Mouse (Mus musculus) forebrain, postnatal 0 days (tissue): ENCODE results near the gene Tcp11l2. TPM values are rescaled to one million over a fixed set of nuclear protein-coding genes. Genes with fewer than 3 reads are reported as not detected.

Experiments
- ATAC-seq: fragments of 200-750 bp; cut with Nextera tagmentation; 2 replicates; pipeline ENCODE4 v1.8.0; 2017; ENCODE audit warnings: mild to moderate bottlenecking, moderate library complexity
- DNase-seq: peaks from one replicate; pipeline ENCODE4 v3.0.0-alpha.2; 2015
- H3K27ac ChIP-seq: fragments of 300-500 bp; sonication (generic); 2 replicates; pipeline ENCODE4 v1.5.1; 2014; ENCODE audit warnings: low read depth, mild to moderate bottlenecking, antibody characterized with exemption, low read length, moderate library complexity, mixed read lengths
- H3K27me3 ChIP-seq: fragments of 300-500 bp; sonication (generic); 2 replicates; pipeline ENCODE4 v1.6.1; 2014; ENCODE audit warnings: mild to moderate bottlenecking, low read length, mixed read lengths; ENCODE audit not compliant: insufficient read depth
- H3K36me3 ChIP-seq: fragments of 300-500 bp; sonication (generic); 2 replicates; pipeline ENCODE4 v1.6.1; 2014; ENCODE audit warnings: mild to moderate bottlenecking, moderate library complexity; ENCODE audit not compliant: insufficient read depth
- H3K4me1 ChIP-seq: fragments of 300-500 bp; sonication (generic); 2 replicates; pipeline ENCODE4 v1.6.1; 2014; ENCODE audit warnings: antibody characterized with exemption; ENCODE audit not compliant: insufficient read depth
- H3K4me2 ChIP-seq: fragments of 300-500 bp; sonication (generic); 2 replicates; pipeline ENCODE4 v1.6.1; 2014; ENCODE audit warnings: low read depth, mild to moderate bottlenecking, moderate library complexity
- H3K4me3 ChIP-seq: fragments of 300-500 bp; sonication (generic); 2 replicates; pipeline ENCODE4 v1.5.1; 2014; ENCODE audit warnings: low read depth, low read length, mixed read lengths
- H3K9ac ChIP-seq: fragments of 300-500 bp; sonication (generic); 2 replicates; pipeline ENCODE4 v1.6.1; 2014; ENCODE audit warnings: mild to moderate bottlenecking
- H3K9me3 ChIP-seq: fragments of 300-500 bp; sonication (generic); 2 replicates; pipeline ENCODE4 v1.6.1; 2016; ENCODE audit warnings: low read length
- CTCF ChIP-seq: sonication (generic); IDR thresholded peaks from 2 replicates; pipeline ENCODE4 v1.5.1; 2016; ENCODE audit warnings: antibody characterized with exemption, control low read depth, low read depth
- WGBS: fragments of 180-500 bp; shearing (Covaris S2); extraction: QIAGEN DNeasy Blood & Tissue Kit; methylation state at CpG from one replicate; pipeline ENCODE4 v1.1.7; 2014; 5-methylcytosine and 5-hydroxymethylcytosine counted together
- polyA plus RNA-seq: library from polyadenylated mRNA; unstranded; fragments of >200 nt; fragmentation: Nextera tagmentation; extraction: Ambion mirVana; gene quantifications from 2 replicates; pipeline ENCODE4 v1.2.1, GENCODE M21; 2015
- total RNA-seq: library from RNA; depleted of rRNA; stranded (reverse); fragments of >200 nt; gene quantifications from 2 replicates; pipeline ENCODE4 v1.2.3, GENCODE M21; 2014

The Tcp11l2 gene
- total and polyA plus RNA-seq, 2 experiments from 2014 or later, result 14.3 to 24.9 TPM

DNA sequence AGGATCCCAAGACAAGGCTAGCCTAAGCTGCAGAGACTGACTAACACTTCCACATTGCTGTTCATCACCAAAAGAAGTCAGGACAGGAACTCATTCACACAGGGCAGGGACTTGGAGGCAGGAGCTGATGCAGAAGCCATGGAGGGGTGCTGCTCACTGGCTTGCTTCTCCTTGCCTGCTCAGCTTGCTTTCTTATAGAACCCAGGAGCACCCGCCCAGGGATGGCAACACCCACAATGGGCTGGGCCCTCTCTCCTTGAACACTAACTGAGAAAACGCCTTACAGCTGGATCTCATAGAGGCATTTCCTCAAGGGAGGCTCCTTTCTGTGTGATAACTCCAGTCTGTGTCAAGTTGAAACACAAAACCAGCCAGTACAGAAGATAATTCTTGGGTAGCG is 38.6 kb downstream of the Tcp11l2 start:
- no peak for DNase-seq
- Histone ChIP-seq H3K27ac (no peak overlapping the region), H3K4me1 (no peaks in the 10 kb centered on the region), H3K9ac (no peak overlapping the region), H3K36me3 (peaks cover 2% of the 10 kb centered on the region), H3K4me2 (no peak overlapping the region), H3K4me3 (no peak overlapping the region), H3K9me3 (no peaks in the 10 kb centered on the region), H3K27me3 (no peaks in the 10 kb centered on the region)
- no peak for TF ChIP-seq CTCF
- WGBS, result 73% methylated on average over 3 of the region's 3 CpGs
- no peak for ATAC-seq

- H3K9me3 ChIP-seq, result no peaks in the 10 kb centered on the region
- TF ChIP-seq CTCF, result no peak
- DNase-seq (peak; percentile 97), ATAC-seq (peak; percentile 97)
- H3K27ac ChIP-seq, result peak within 1 kb of the TSS; percentile 92
- peak within 1 kb of the TSS; percentile 62 for H3K9ac ChIP-seq
- peak within 1 kb of the TSS; percentile 77 for H3K4me3 ChIP-seq
- peak within 1 kb of the TSS; percentile 64 for H3K4me2 ChIP-seq
- no peaks in the 10 kb centered on the region; the same call in 1 of the 2 replicates for H3K4me1 ChIP-seq
- H3K27me3 ChIP-seq, result no peaks in the 10 kb centered on the region
- 0 out of 2 replicates have a peak, but pooled peaks cover 3% of the 10 kb centered on the region for H3K36me3 ChIP-seq
- 8% methylated on average over 53 of the region's 53 CpGs for WGBS
Observed at GRCm38 (mm10) chr10:84621826-84622790, 45.7 kb downstream of the Tcp11l2 start, which contains the start of gene Polr3b. TSS of gene Polr3b (plus strand) at chr10:84622292.

- Histone ChIP-seq H3K9ac (no peak overlapping the region), H3K9me3 (no peaks in the 10 kb centered on the region), H3K4me3 (no peak overlapping the region), H3K36me3 (peaks cover 36% of the 10 kb centered on the region), H3K27me3 (no peaks in the 10 kb centered on the region), H3K4me2 (no peak overlapping the region), H3K4me1 (no peaks in the 10 kb centered on the region), H3K27ac (no peak overlapping the region)
- TF ChIP-seq CTCF, result peak; percentile 55
- 66% methylated on average over 5 of the region's 5 CpGs for WGBS
- ATAC-seq, result no peak
- peak; percentile 31 for DNase-seq
Observed at GRCm38 (mm10) chr10:84631182-84631581, 54.8 kb downstream of the Tcp11l2 start.

GRCm38 (mm10) chr10:84632005-84632404 is 55.6 kb downstream of the Tcp11l2 start:
- no peaks in the 10 kb centered on the region for H3K4me1 ChIP-seq
- no peak overlapping the region for H3K27ac ChIP-seq
- DNase-seq, result no peak
- no peak for TF ChIP-seq CTCF
- H3K9ac ChIP-seq, result no peak overlapping the region
- ATAC-seq, result no peak
- H3K4me3 ChIP-seq, result no peak overlapping the region
- no peaks in the 10 kb centered on the region for H3K27me3 ChIP-seq
- no peak overlapping the region for H3K4me2 ChIP-seq
- H3K36me3 ChIP-seq, result peaks cover 44% of the 10 kb centered on the region
- no peaks in the 10 kb centered on the region for H3K9me3 ChIP-seq
- 93% methylated on average over 4 of the region's 4 CpGs for WGBS

GRCm38 (mm10) chr10:84636656-84637055 is 60.2 kb downstream of the Tcp11l2 start:
- no peak for TF ChIP-seq CTCF
- H3K4me2 ChIP-seq, result no peak overlapping the region
- no peaks in the 10 kb centered on the region for H3K27me3 ChIP-seq
- no peak overlapping the region for H3K9ac ChIP-seq
- peaks cover 60% of the 10 kb centered on the region for H3K36me3 ChIP-seq
- DNase-seq (no peak), ATAC-seq (no peak)
- H3K27ac ChIP-seq, result no peak overlapping the region
- H3K4me3 ChIP-seq, result no peak overlapping the region
- no peaks in the 10 kb centered on the region for H3K9me3 ChIP-seq
- H3K4me1 ChIP-seq, result no peaks in the 10 kb centered on the region
- 95% methylated on average over 10 of the region's 10 CpGs for WGBS

DNA sequence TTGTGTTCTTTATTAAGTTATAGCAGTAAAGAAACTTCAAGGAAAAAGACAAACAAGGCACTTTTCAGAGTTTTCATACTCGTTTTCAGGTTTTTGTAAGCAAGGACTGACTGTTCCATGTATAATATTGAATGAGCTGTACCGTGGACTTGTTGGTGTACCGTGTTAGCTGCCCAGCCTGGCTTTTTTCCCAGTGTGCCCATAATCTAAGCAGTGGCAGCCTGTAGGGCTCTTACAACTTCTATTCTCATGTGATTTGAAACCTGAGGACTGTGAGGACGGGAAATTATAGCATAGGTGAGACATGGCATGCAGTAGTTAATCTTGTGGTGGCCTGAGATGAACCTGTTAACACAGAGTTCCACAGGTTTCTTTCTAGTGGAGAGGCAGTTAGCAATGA is 62.0 kb downstream of the Tcp11l2 start:
- H3K4me2 ChIP-seq, result no peak overlapping the region
- no peaks in the 10 kb centered on the region for H3K27me3 ChIP-seq
- no peak for ATAC-seq
- WGBS, result 87% methylated on average over 4 of the region's 4 CpGs
- no peak overlapping the region for H3K9ac ChIP-seq
- peaks cover 52% of the 10 kb centered on the region for H3K36me3 ChIP-seq
- no peaks in the 10 kb centered on the region for H3K4me1 ChIP-seq
- no peaks in the 10 kb centered on the region for H3K9me3 ChIP-seq
- no peak overlapping the region for H3K27ac ChIP-seq
- TF ChIP-seq CTCF, result no peak
- H3K4me3 ChIP-seq, result no peak overlapping the region
- DNase-seq, result no peak
